Mouse (Mus musculus) thymus, adult 2 months (tissue): ENCODE measurements around the gene Dapk2. TPM values are rescaled to one million over a fixed set of nuclear protein-coding genes. Genes with fewer than 3 reads are reported as not detected.

ENCODE experiments used
- DNase-seq: peaks from one replicate; pipeline ENCODE4 v3.0.0; 2021
- H3K27ac ChIP-seq: fragments of 200-500 bp; 2 replicates; pipeline ENCODE4 v1.5.1; 2012; ENCODE audit warnings: low read length, control low read depth; ENCODE audit not compliant: control insufficient read depth, insufficient read depth
- H3K27me3 ChIP-seq: fragments of 200-500 bp; 2 replicates; pipeline ENCODE4 v1.6.1; 2012; ENCODE audit warnings: mild to moderate bottlenecking, low read length, moderate library complexity, mixed read lengths; ENCODE audit not compliant: control insufficient read depth, insufficient read depth
- H3K36me3 ChIP-seq: fragments of 200-500 bp; 2 replicates; pipeline ENCODE4 v1.6.1; 2012; ENCODE audit warnings: mild to moderate bottlenecking, low read length, moderate library complexity; ENCODE audit not compliant: control insufficient read depth, insufficient read depth
- H3K4me1 ChIP-seq: fragments of 200-500 bp; replicated peaks from 2 replicates; pipeline ENCODE4 v1.6.1; 2012; ENCODE audit warnings: low read length; ENCODE audit not compliant: control insufficient read depth, insufficient read depth
- H3K4me3 ChIP-seq: fragments of 200-500 bp; 2 replicates; pipeline ENCODE4 v1.5.1; 2012; ENCODE audit warnings: mild to moderate bottlenecking, low read length, control low read depth, moderate library complexity; ENCODE audit not compliant: control insufficient read depth, insufficient read depth
- CTCF ChIP-seq: fragments of 200-500 bp; IDR thresholded peaks from 2 replicates; pipeline ENCODE4 v1.5.1; 2012; ENCODE audit warnings: mild to moderate bottlenecking, control low read depth, low read length, moderate library complexity, borderline replicate concordance; ENCODE audit not compliant: control insufficient read depth, poor library complexity, insufficient read depth; ENCODE audit errors: extremely low read depth
- POLR2A ChIP-seq: fragments of 200-500 bp; IDR thresholded peaks from 2 replicates; pipeline ENCODE4 v1.6.1; 2012; ENCODE audit warnings: mild to moderate bottlenecking, low read length, control low read depth, moderate library complexity; ENCODE audit not compliant: control insufficient read depth, poor library complexity, insufficient read depth; ENCODE audit errors: extremely low read depth
- WGBS: fragments of 180-500 bp; shearing (Covaris S2); methylation state at CpG from one replicate; pipeline ENCODE4 v1.1.7; 2018; 5-methylcytosine and 5-hydroxymethylcytosine counted together
- polyA plus RNA-seq: library from polyadenylated mRNA; depleted of rRNA; stranded (reverse); fragments of >200 nt; gene quantifications from 2 replicates; pipeline ENCODE4 v1.2.3, GENCODE M21; 2012

Dapk2 gene
- polyA plus RNA-seq, 1 experiment = 5.1 TPM

DNA sequence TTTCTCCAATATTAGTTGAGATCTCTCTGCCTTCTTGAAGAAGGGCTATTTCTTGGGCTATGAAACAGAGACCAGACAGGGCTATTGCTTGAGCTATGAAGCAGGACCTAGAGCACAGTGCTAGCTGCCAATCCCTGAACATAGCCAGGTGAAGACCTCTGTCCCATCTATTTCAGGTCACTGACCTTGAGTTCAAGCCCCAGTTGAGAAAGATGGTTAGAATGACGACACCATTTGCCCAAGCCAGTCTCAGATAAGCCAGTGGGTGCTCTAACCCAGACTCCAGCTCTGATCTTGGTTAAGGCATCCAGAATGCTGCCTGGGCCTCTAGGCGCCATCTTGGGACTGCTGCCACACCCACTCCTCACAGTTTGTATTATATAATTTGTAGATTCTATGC is 135.3 kb downstream of the Dapk2 start:
- Histone ChIP-seq H3K4me3 (no peak overlapping the region), H3K4me1 (peaks cover 5% of the 10 kb centered on the region), H3K27ac (no peak overlapping the region), H3K27me3 (no peaks in the 10 kb centered on the region), H3K36me3 (no peaks in the 10 kb centered on the region)
- no peak for TF ChIP-seq CTCF
- TF ChIP-seq POLR2A = no peak
- 98% methylated on average over 2 of the region's 2 CpGs for WGBS
- no peak for DNase-seq

DNA sequence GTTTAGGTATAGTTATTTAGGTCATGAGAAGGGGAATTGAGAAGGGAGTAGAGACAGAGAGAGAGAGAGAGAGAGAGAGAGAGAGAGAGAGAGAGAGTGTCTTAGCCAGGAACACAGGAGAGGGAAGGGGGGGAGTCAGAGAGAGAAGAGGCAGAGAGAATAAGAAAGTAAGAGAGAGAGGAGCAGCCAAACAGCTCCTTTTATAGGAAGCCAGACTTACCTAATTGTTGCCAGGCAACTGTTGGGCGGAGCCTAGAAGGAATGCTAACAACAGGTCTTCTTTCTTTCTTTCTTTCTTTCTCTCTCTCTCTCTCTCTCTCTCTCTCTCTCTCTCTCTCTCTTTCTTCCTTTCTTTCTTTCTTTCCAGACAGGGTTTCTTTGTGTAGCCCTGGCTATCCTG is 136.2 kb downstream of the Dapk2 start:
- H3K4me1 ChIP-seq = peaks cover 5% of the 10 kb centered on the region
- no peaks in the 10 kb centered on the region for H3K36me3 ChIP-seq
- H3K4me3 ChIP-seq = no peak overlapping the region
- WGBS = 91% methylated on average over 1 of the region's 1 CpGs
- no peak for DNase-seq
- no peak overlapping the region for H3K27ac ChIP-seq
- no peaks in the 10 kb centered on the region for H3K27me3 ChIP-seq
- TF ChIP-seq POLR2A (no peak), CTCF (no peak)

DNA sequence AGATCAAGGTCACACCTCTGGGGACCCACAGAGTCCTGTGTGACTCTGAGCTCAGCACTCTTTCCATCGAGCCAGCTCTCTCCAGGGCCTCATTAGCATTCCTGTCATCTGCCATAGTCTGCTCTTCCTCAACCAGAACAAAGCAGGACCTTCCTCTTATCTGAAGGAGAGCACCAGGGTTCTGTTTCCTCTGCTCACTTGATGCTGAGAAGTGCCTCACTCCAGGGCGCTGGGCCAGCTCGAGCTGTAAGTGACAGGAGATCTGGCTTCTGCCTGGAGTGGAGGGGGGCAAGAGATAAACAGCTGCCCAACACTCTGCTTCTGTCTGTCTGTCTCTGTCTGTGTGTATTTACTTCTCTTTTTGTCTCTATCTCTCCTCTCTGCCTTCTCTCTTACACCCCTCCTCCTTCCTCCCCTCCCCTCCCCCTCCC is 137.0 kb downstream of the Dapk2 start:
- Histone ChIP-seq H3K27me3 (no peaks in the 10 kb centered on the region), H3K36me3 (no peaks in the 10 kb centered on the region), H3K4me1 (peaks cover 5% of the 10 kb centered on the region), H3K27ac (no peak overlapping the region), H3K4me3 (no peak overlapping the region)
- WGBS = 4% methylated on average over 3 of the region's 3 CpGs
- TF ChIP-seq CTCF = no peak
- no peak for TF ChIP-seq POLR2A
- DNase-seq = no peak

DNA sequence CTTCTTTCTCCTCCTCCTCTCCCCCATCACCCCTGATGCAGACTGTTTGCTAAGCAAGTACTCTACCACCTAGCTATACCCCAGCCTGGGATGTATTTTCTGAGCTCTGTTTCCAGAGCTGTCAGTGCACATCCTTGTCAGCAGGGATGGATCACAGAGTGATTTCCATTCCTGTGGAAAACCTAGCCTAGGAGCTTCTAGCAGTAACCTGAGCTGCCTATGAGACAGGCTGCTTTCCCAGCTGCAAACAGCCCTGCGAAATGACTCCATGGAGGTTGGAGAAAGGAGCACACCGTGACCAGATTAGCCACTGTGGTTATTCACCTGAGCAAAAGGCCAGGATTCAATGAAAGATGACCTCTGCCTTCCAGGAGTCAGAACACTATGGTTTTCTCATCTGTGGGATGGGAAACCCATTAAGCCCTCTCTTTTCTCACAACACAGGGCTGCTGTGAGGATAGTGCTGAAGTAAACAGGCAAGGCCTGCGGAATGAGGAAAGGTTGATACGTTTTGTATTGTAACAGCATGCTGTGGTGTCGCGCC is 137.6 kb downstream of the Dapk2 start:
- Histone ChIP-seq H3K27me3 (no peaks in the 10 kb centered on the region), H3K4me3 (no peak overlapping the region), H3K36me3 (no peaks in the 10 kb centered on the region), H3K4me1 (peaks cover 5% of the 10 kb centered on the region), H3K27ac (no peak overlapping the region)
- WGBS = 92% methylated on average over 6 of the region's 6 CpGs
- TF ChIP-seq CTCF (no peak), POLR2A (no peak)
- DNase-seq = no peak

DNA sequence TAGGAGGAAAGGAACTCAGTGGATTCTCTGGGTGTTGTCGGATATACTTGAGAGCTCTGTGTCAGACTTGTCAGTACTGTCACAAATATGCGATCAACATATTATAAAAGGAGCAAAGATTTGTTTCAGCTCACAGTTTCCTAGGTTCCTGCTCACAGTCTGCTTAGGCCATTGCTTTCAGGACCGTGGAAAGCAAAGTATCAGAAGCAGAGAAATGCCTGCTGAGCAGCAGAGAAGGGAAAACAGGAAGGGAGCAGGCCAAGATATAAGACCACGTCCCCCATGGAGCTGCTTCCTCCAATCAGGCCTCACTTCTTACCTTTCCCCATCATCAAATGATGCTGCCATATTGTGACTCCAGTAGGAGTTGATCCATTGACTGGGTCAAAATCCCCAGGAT is 140.8 kb downstream of the Dapk2 start:
- WGBS = 95% methylated on average over 4 of the region's 4 CpGs
- H3K27me3 ChIP-seq = no peaks in the 10 kb centered on the region
- H3K4me3 ChIP-seq = no peak overlapping the region
- H3K4me1 ChIP-seq = peaks cover 5% of the 10 kb centered on the region
- no peak for TF ChIP-seq CTCF
- TF ChIP-seq POLR2A = no peak
- H3K36me3 ChIP-seq = no peaks in the 10 kb centered on the region
- DNase-seq = no peak
- H3K27ac ChIP-seq = no peak overlapping the region

DNA sequence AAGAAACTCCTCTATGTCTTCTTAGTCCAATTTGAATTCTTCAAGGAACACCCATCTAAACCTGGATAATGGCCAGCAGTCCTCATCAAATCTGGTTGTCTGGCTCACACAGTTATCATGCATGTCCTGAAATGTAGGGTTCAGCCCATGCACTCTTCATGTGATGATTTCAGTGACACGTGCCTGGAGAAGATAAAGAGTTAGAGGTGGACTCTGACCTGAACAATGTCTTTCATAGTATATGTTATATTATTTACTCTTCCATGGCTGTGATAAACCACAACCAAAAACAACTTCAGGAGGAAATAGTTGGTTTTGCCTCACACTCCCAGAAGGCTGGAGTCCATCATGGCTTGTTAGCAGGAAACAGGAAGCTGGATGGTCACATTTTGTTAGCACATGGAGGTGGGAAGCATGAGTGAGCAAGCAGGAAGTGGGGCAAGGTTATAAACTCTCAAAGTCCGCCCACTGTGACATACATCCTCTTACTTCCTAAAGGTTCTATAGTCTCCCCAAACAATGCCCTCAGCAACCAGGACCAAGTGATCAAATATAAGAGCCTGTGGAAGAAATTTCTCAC is 142.5 kb downstream of the Dapk2 start:
- no peaks in the 10 kb centered on the region for H3K27me3 ChIP-seq
- H3K27ac ChIP-seq = no peak overlapping the region
- no peak for DNase-seq
- no peak overlapping the region for H3K4me3 ChIP-seq
- H3K36me3 ChIP-seq = no peaks in the 10 kb centered on the region
- 85% methylated on average over 2 of the region's 2 CpGs for WGBS
- no peak for TF ChIP-seq POLR2A
- TF ChIP-seq CTCF = no peak
- H3K4me1 ChIP-seq = peaks cover under 1% of the 10 kb centered on the region; the same call in 1 of the 2 replicates
